31 mouse cellular contexts compared by ENCODE assay signal in genomic region chr15:14689141-14689540, GRCm38 (mm10).
DNase-seq lines count a peak whose midpoint lies in the region; ATAC-seq and TF ChIP-seq lines count a peak whose summit lies in the region.
"Had no signal": no experiment of that assay in that cellular context is flagged by ENCODE, and none has a peak within 500 bp of the region (broad histone marks: within the 10 kb centered on the region; RNA-seq: fewer than 3 reads in every experiment).

No protein-coding gene starts in this region.

- H3K27ac ChIP-seq in embryonic facial prominence, embryonic 14.5 days (replicated peaks; ENCODE audit: low read depth, low read length) = no peak overlapping the region
- H3K27ac ChIP-seq in embryonic facial prominence, embryonic 10.5 days (replicated peaks) = no peak overlapping the region
- no peak overlapping the region for H3K27ac ChIP-seq in hindbrain, embryonic 13.5 days
- H3K27ac ChIP-seq in hindbrain, embryonic 11.5 days (ENCODE audit: low read depth, low read length) = no peak overlapping the region
- H3K27ac ChIP-seq in liver, adult 2 months (replicated peaks; ENCODE audit: insufficient read depth, low read depth, low read length) = no peak overlapping the region
- H3K27ac ChIP-seq in liver, embryonic 11.5 days (ENCODE audit: low read depth, low read length) = no peak overlapping the region
- no peak overlapping the region for H3K27ac ChIP-seq in hindbrain, embryonic 16.5 days (ENCODE audit: low read depth, low read length)
- H3K27ac ChIP-seq: embryonic facial prominence, embryonic 12.5 days; forebrain, embryonic 12.5 days; gastrocnemius, adult 2 months; limb, embryonic 15.5 days; liver, embryonic 15.5 days had no signal

- no peaks in the 10 kb centered on the region for H3K79me2 ChIP-seq in liver, adult 2 months (ENCODE audit: control insufficient read depth, insufficient read depth, low read length)

- no peaks in the 10 kb centered on the region for H3K4me1 ChIP-seq in embryonic facial prominence, embryonic 14.5 days (ENCODE audit: control insufficient read depth, insufficient read depth, low read length)
- no peaks in the 10 kb centered on the region for H3K4me1 ChIP-seq in embryonic facial prominence, embryonic 10.5 days
- H3K4me1 ChIP-seq in hindbrain, embryonic 13.5 days (replicated peaks) = no peaks in the 10 kb centered on the region
- H3K4me1 ChIP-seq in hindbrain, embryonic 11.5 days (replicated peaks; ENCODE audit: control insufficient read depth, insufficient read depth, low read length) = no peaks in the 10 kb centered on the region
- H3K4me1 ChIP-seq in liver, adult 2 months (ENCODE audit: control insufficient read depth, insufficient read depth, low read length) = no peaks in the 10 kb centered on the region
- no peaks in the 10 kb centered on the region for H3K4me1 ChIP-seq in liver, embryonic 11.5 days (replicated peaks; ENCODE audit: control insufficient read depth, insufficient read depth, low read length)
- H3K4me1 ChIP-seq in hindbrain, embryonic 16.5 days (ENCODE audit: control insufficient read depth, insufficient read depth, low read depth, low read length) = no peaks in the 10 kb centered on the region
- H3K4me1 ChIP-seq: embryonic facial prominence, embryonic 12.5 days; forebrain, embryonic 12.5 days; limb, embryonic 15.5 days; liver, embryonic 15.5 days had no signal

- H3K9ac ChIP-seq in embryonic facial prominence, embryonic 14.5 days (ENCODE audit: low read depth, low read length) = no peak overlapping the region
- no peak overlapping the region for H3K9ac ChIP-seq in hindbrain, embryonic 13.5 days
- H3K9ac ChIP-seq in hindbrain, embryonic 11.5 days (ENCODE audit: low read depth, low read length) = no peak overlapping the region
- no peak overlapping the region for H3K9ac ChIP-seq in liver, adult 2 months (ENCODE audit: low read depth, low read length)
- H3K9ac ChIP-seq in liver, embryonic 11.5 days (ENCODE audit: low read depth, low read length) = no peak overlapping the region
- no peak overlapping the region for H3K9ac ChIP-seq in hindbrain, embryonic 16.5 days (ENCODE audit: low read depth, low read length)
- H3K9ac ChIP-seq: embryonic facial prominence, embryonic 12.5 days; forebrain, embryonic 12.5 days; limb, embryonic 15.5 days; liver, embryonic 15.5 days; lung, embryonic 14.5 days had no signal

- ATAC-seq in embryonic facial prominence, embryonic 14.5 days (ENCODE audit: low read depth) = no peak
- ATAC-seq in hindbrain, embryonic 13.5 days (ENCODE audit: low FRiP score) = 0 out of 2 replicates have a peak, but pooled peaks have one; percentile 66
- ATAC-seq in hindbrain, embryonic 11.5 days (ENCODE audit: low FRiP score) = no peak
- no peak for ATAC-seq in liver, embryonic 11.5 days (replicated peaks; ENCODE audit: low FRiP score)
- ATAC-seq in hindbrain, embryonic 16.5 days = peak; percentile 86
- ATAC-seq: activated CD4-positive, CD25-positive, alpha-beta regulatory T cell, adult 4 months; intestine, embryonic 16.5 days had no signal

- no peaks in the 10 kb centered on the region for H3K27me3 ChIP-seq in embryonic facial prominence, embryonic 14.5 days (replicated peaks; ENCODE audit: control insufficient read depth, insufficient read depth, low read length)
- H3K27me3 ChIP-seq in embryonic facial prominence, embryonic 10.5 days (replicated peaks; ENCODE audit: low read depth, poor library complexity, severe bottlenecking) = no peaks in the 10 kb centered on the region
- no peaks in the 10 kb centered on the region for H3K27me3 ChIP-seq in hindbrain, embryonic 13.5 days
- H3K27me3 ChIP-seq in hindbrain, embryonic 11.5 days (ENCODE audit: control insufficient read depth, insufficient read depth, low read length) = no peaks in the 10 kb centered on the region
- no peaks in the 10 kb centered on the region for H3K27me3 ChIP-seq in liver, adult 2 months (ENCODE audit: control insufficient read depth, insufficient read depth, low read length)
- H3K27me3 ChIP-seq in liver, embryonic 11.5 days (replicated peaks; ENCODE audit: control insufficient read depth, insufficient read depth, low read length) = no peaks in the 10 kb centered on the region
- H3K27me3 ChIP-seq in hindbrain, embryonic 16.5 days (replicated peaks; ENCODE audit: control insufficient read depth, insufficient read depth, low read length) = no peaks in the 10 kb centered on the region
- H3K27me3 ChIP-seq: CH12.LX; embryonic facial prominence, embryonic 12.5 days; forebrain, embryonic 12.5 days; limb, embryonic 15.5 days; liver, embryonic 15.5 days had no signal

- no peaks in the 10 kb centered on the region for H3K36me3 ChIP-seq in embryonic facial prominence, embryonic 14.5 days (ENCODE audit: control insufficient read depth, insufficient read depth, low read length)
- no peaks in the 10 kb centered on the region for H3K36me3 ChIP-seq in embryonic facial prominence, embryonic 10.5 days (replicated peaks)
- no peaks in the 10 kb centered on the region for H3K36me3 ChIP-seq in hindbrain, embryonic 13.5 days
- H3K36me3 ChIP-seq in hindbrain, embryonic 11.5 days (ENCODE audit: control insufficient read depth, insufficient read depth, low read length) = no peaks in the 10 kb centered on the region
- H3K36me3 ChIP-seq in liver, adult 2 months (ENCODE audit: control insufficient read depth, insufficient read depth, low read length) = no peaks in the 10 kb centered on the region
- no peaks in the 10 kb centered on the region for H3K36me3 ChIP-seq in liver, embryonic 11.5 days (ENCODE audit: control insufficient read depth, insufficient read depth, low read length)
- no peaks in the 10 kb centered on the region for H3K36me3 ChIP-seq in hindbrain, embryonic 16.5 days (ENCODE audit: control insufficient read depth, insufficient read depth, low read length)
- H3K36me3 ChIP-seq: embryonic facial prominence, embryonic 12.5 days; forebrain, embryonic 12.5 days; limb, embryonic 15.5 days; liver, embryonic 15.5 days had no signal

- H3K4me2 ChIP-seq in embryonic facial prominence, embryonic 14.5 days (ENCODE audit: low read depth, low read length) = no peak overlapping the region
- no peak overlapping the region for H3K4me2 ChIP-seq in hindbrain, embryonic 13.5 days
- H3K4me2 ChIP-seq in hindbrain, embryonic 11.5 days (replicated peaks; ENCODE audit: low read depth, low read length) = no peak overlapping the region
- no peak overlapping the region for H3K4me2 ChIP-seq in liver, embryonic 11.5 days
- H3K4me2 ChIP-seq in hindbrain, embryonic 16.5 days (ENCODE audit: low read length) = no peak overlapping the region
- H3K4me2 ChIP-seq: embryonic facial prominence, embryonic 12.5 days; forebrain, embryonic 12.5 days; limb, embryonic 15.5 days; liver, embryonic 15.5 days; lung, embryonic 14.5 days had no signal

- no peak for TF ChIP-seq POLR2A in liver, adult 2 months (IDR thresholded peaks at IDR 0.05; ENCODE audit: extremely low read depth, insufficient read depth, low read length)

- H3K9me3 ChIP-seq in embryonic facial prominence, embryonic 14.5 days (ENCODE audit: control insufficient read depth, low read length) = no peaks in the 10 kb centered on the region
- H3K9me3 ChIP-seq in embryonic facial prominence, embryonic 10.5 days = no peaks in the 10 kb centered on the region
- H3K9me3 ChIP-seq in hindbrain, embryonic 13.5 days = 0 out of 2 replicates have a peak, but pooled peaks cover 4% of the 10 kb centered on the region
- no peaks in the 10 kb centered on the region for H3K9me3 ChIP-seq in hindbrain, embryonic 11.5 days (ENCODE audit: control insufficient read depth, low read length)
- H3K9me3 ChIP-seq in liver, embryonic 11.5 days (ENCODE audit: control insufficient read depth, low read length) = no peaks in the 10 kb centered on the region
- no peaks in the 10 kb centered on the region for H3K9me3 ChIP-seq in hindbrain, embryonic 16.5 days (ENCODE audit: control insufficient read depth, low read length)
- H3K9me3 ChIP-seq: embryonic facial prominence, embryonic 12.5 days; forebrain, embryonic 12.5 days; limb, embryonic 15.5 days; liver, embryonic 15.5 days had no signal

- DNase-seq in embryonic facial prominence, embryonic 14.5 days (ENCODE audit: low spot score) = peak; percentile 29
- DNase-seq in embryonic facial prominence, embryonic 10.5 days (ENCODE audit: low spot score) = no peak
- no peak for DNase-seq in hindbrain, embryonic 11.5 days (ENCODE audit: low spot score)
- DNase-seq in liver, adult 2 months (ENCODE audit: extremely low read depth, low read depth, low spot score) = peak; percentile 18
- DNase-seq in liver, embryonic 11.5 days (ENCODE audit: low spot score) = no peak
- no peak for DNase-seq in retina, embryonic 14.5 days (ENCODE audit: low spot score)
- DNase-seq: adrenal gland, adult 2 months; adrenal gland, postnatal 36 days; cerebellum, adult 9-10 months; cerebellum, postnatal 36 days; gastrocnemius, adult 2 months; heart, postnatal 14 days; kidney, adult 8-10 months; kidney, postnatal 14 days; layer of hippocampus, postnatal 36 days; left cerebral cortex, postnatal 4 days; lung, embryonic 14.5 days; lung, postnatal 14 days; right cerebral cortex, adult 18-20 months; spleen, adult 18-20 months; thymus, adult 18-20 months; thymus, postnatal 25 days had no signal

- 77% methylated on average over 2 of the region's 2 CpGs for WGBS in embryonic facial prominence, embryonic 14.5 days
- WGBS in embryonic facial prominence, embryonic 10.5 days = 88% methylated on average over 2 of the region's 2 CpGs
- 61% methylated on average over 2 of the region's 2 CpGs for WGBS in hindbrain, embryonic 13.5 days
- WGBS in hindbrain, embryonic 11.5 days = 86% methylated on average over 2 of the region's 2 CpGs
- WGBS in liver, adult 2 months = 76% methylated on average over 2 of the region's 2 CpGs
- 79% methylated on average over 2 of the region's 2 CpGs for WGBS in liver, embryonic 11.5 days
- whole genome bisulfite sequencing in hindbrain, embryonic 16.5 days = 57% methylated on average over 2 of the region's 2 CpGs

- TF ChIP-seq CTCF in liver, adult 2 months (IDR thresholded peaks at IDR 0.05; ENCODE audit: low read depth, low read length) = no peak

- H3K4me3 ChIP-seq in embryonic facial prominence, embryonic 14.5 days (ENCODE audit: low read depth, low read length) = no peak overlapping the region
- no peak overlapping the region for H3K4me3 ChIP-seq in embryonic facial prominence, embryonic 10.5 days
- no peak overlapping the region for H3K4me3 ChIP-seq in hindbrain, embryonic 13.5 days
- H3K4me3 ChIP-seq in hindbrain, embryonic 11.5 days (ENCODE audit: low read depth, low read length) = no peak overlapping the region
- H3K4me3 ChIP-seq in liver, adult 2 months (ENCODE audit: insufficient read depth, low read depth, low read length) = no peak overlapping the region
- H3K4me3 ChIP-seq in liver, embryonic 11.5 days (ENCODE audit: low read depth, low read length) = no peak overlapping the region
- H3K4me3 ChIP-seq in hindbrain, embryonic 16.5 days (ENCODE audit: low read length) = no peak overlapping the region
- H3K4me3 ChIP-seq: embryonic facial prominence, embryonic 12.5 days; forebrain, embryonic 12.5 days; gastrocnemius, adult 2 months; limb, embryonic 15.5 days; liver, embryonic 15.5 days had no signal

Comparison
In these comparisons a context has a peak if more than half of its experiments do, and no peak if none do; other contexts are left out.
1. ATAC-seq: peak in hindbrain, embryonic 13.5 days (single experiment) and hindbrain, embryonic 16.5 days (single experiment); none in embryonic facial prominence, embryonic 14.5 days (single experiment), hindbrain, embryonic 11.5 days (single experiment) and liver, embryonic 11.5 days (single experiment).
2. DNase-seq: peak in embryonic facial prominence, embryonic 14.5 days (single experiment) and liver, adult 2 months (single experiment); none in embryonic facial prominence, embryonic 10.5 days (single experiment), hindbrain, embryonic 11.5 days (single experiment), liver, embryonic 11.5 days (single experiment) and retina, embryonic 14.5 days (single experiment).